Comparison of ENCODE assay signal across 19 mouse cellular contexts in genomic region chr11:96327122-96327521, GRCm38 (mm10). TPM values are rescaled to one million over a fixed set of nuclear protein-coding genes. Genes with fewer than 3 reads are reported as not detected.
DNase-seq lines count a peak whose midpoint lies in the region; ATAC-seq and TF ChIP-seq lines count a peak whose summit lies in the region.
"Had no signal": no experiment of that assay in that cellular context is flagged by ENCODE, and none has a peak within 500 bp of the region (broad histone marks: within the 10 kb centered on the region; RNA-seq: fewer than 3 reads in every experiment).

No protein-coding gene starts in this region.

- H3K27ac ChIP-seq in kidney, embryonic 16.5 days (ENCODE audit: low read length) = peak overlapping the region; percentile 99
- H3K27ac ChIP-seq in embryonic fibroblast, embryonic 13.5 days (ENCODE audit: insufficient read depth, low read length) = peak overlapping the region; percentile 47
- H3K27ac ChIP-seq in hindbrain, embryonic 16.5 days (ENCODE audit: low read depth, low read length) = peak overlapping the region; percentile 74
- peak overlapping the region; percentile 99 for H3K27ac ChIP-seq in neural tube, embryonic 15.5 days (replicated peaks)
- H3K27ac ChIP-seq: embryonic facial prominence, embryonic 12.5 days; forebrain, embryonic 10.5 days; limb, embryonic 12.5 days had no signal

- no peak for DNase-seq in kidney, postnatal 10 days
- DNase-seq in spleen, adult 12 weeks (ENCODE audit: low spot score) = no peak
- no peak for DNase-seq in layer of hippocampus, postnatal 25 days (ENCODE audit: extremely low spot score in 1 of 2, low spot score in 1 of 2)
- DNase-seq: adrenal gland, postnatal 25 days; cerebellum, postnatal 25 days; gastrocnemius, postnatal 25 days; layer of hippocampus, adult 9-11 months; liver, postnatal 0 days had no signal

- no peak for TF ChIP-seq CTCF in embryonic fibroblast, embryonic 13.5 days (IDR thresholded peaks at IDR 0.05; ENCODE audit: borderline replicate concordance, insufficient read depth, low read length)

- H3K9ac ChIP-seq in kidney, embryonic 16.5 days (replicated peaks; ENCODE audit: low read length) = peak overlapping the region; percentile 90
- H3K9ac ChIP-seq in hindbrain, embryonic 16.5 days (ENCODE audit: low read depth, low read length) = peak overlapping the region; percentile 60
- H3K9ac ChIP-seq in neural tube, embryonic 15.5 days (replicated peaks) = peak overlapping the region; percentile 78
- H3K9ac ChIP-seq: embryonic facial prominence, embryonic 12.5 days; limb, embryonic 12.5 days; liver, postnatal 0 days had no signal

- ATAC-seq in kidney, embryonic 16.5 days (ENCODE audit: low FRiP score, low TSS enrichment) = no peak
- ATAC-seq in hindbrain, embryonic 16.5 days = no peak
- ATAC-seq in neural tube, embryonic 15.5 days (ENCODE audit: low FRiP score) = no peak
- ATAC-seq: liver, postnatal 0 days had no signal

- no peaks in the 10 kb centered on the region; the same call in 1 of the 2 replicates for H3K36me3 ChIP-seq in kidney, embryonic 16.5 days (ENCODE audit: insufficient read depth, low read length)
- no peaks in the 10 kb centered on the region for H3K36me3 ChIP-seq in hindbrain, embryonic 16.5 days (ENCODE audit: control insufficient read depth, insufficient read depth, low read length)
- H3K36me3 ChIP-seq in neural tube, embryonic 15.5 days = no peaks in the 10 kb centered on the region
- H3K36me3 ChIP-seq: embryonic facial prominence, embryonic 12.5 days; forebrain, embryonic 10.5 days; G1E; heart, embryonic 10.5 days; limb, embryonic 12.5 days had no signal

- H3K4me2 ChIP-seq in kidney, embryonic 16.5 days (replicated peaks; ENCODE audit: low read depth, low read length) = peak overlapping the region; percentile 90
- H3K4me2 ChIP-seq in hindbrain, embryonic 16.5 days (ENCODE audit: low read length) = peak overlapping the region; percentile 62
- H3K4me2 ChIP-seq in neural tube, embryonic 15.5 days = peak overlapping the region; percentile 87
- H3K4me2 ChIP-seq: embryonic facial prominence, embryonic 12.5 days had no signal

- no peak for TF ChIP-seq POLR2A in embryonic fibroblast, embryonic 13.5 days (IDR thresholded peaks at IDR 0.05; ENCODE audit: low read depth, low read length)

- H3K4me1 ChIP-seq in kidney, embryonic 16.5 days (ENCODE audit: insufficient read depth, low read length) = peaks cover 99% of the 10 kb centered on the region
- H3K4me1 ChIP-seq in embryonic fibroblast, embryonic 13.5 days (ENCODE audit: control insufficient read depth, insufficient read depth, low read length) = no peaks in the 10 kb centered on the region
- no peaks in the 10 kb centered on the region for H3K4me1 ChIP-seq in hindbrain, embryonic 16.5 days (ENCODE audit: control insufficient read depth, insufficient read depth, low read depth, low read length)
- peaks cover 93% of the 10 kb centered on the region for H3K4me1 ChIP-seq in neural tube, embryonic 15.5 days
- H3K4me1 ChIP-seq: embryonic facial prominence, embryonic 12.5 days; forebrain, embryonic 10.5 days had no signal

- WGBS in kidney, embryonic 16.5 days = 32% methylated on average over 7 of the region's 7 CpGs
- WGBS in hindbrain, embryonic 16.5 days = under 1% methylated on average over 7 of the region's 7 CpGs
- 10% methylated on average over 7 of the region's 7 CpGs for WGBS in neural tube, embryonic 15.5 days

- no peaks in the 10 kb centered on the region for H3K27me3 ChIP-seq in kidney, embryonic 16.5 days (ENCODE audit: insufficient read depth, low read length)
- H3K27me3 ChIP-seq in hindbrain, embryonic 16.5 days (replicated peaks; ENCODE audit: control insufficient read depth, insufficient read depth, low read length) = peaks cover 22% of the 10 kb centered on the region
- no peaks in the 10 kb centered on the region for H3K27me3 ChIP-seq in neural tube, embryonic 15.5 days (replicated peaks)

- H3K4me3 ChIP-seq in kidney, embryonic 16.5 days (ENCODE audit: low read length) = peak overlapping the region; percentile 71
- no peak overlapping the region; the same call in 1 of the 2 replicates for H3K4me3 ChIP-seq in embryonic fibroblast, embryonic 13.5 days (ENCODE audit: insufficient read depth, low read length)
- peak overlapping the region; percentile 38 for H3K4me3 ChIP-seq in hindbrain, embryonic 16.5 days (ENCODE audit: low read length)
- H3K4me3 ChIP-seq in neural tube, embryonic 15.5 days (replicated peaks) = peak overlapping the region; percentile 60
- H3K4me3 ChIP-seq: embryonic facial prominence, embryonic 12.5 days; forebrain, embryonic 10.5 days; limb, embryonic 12.5 days had no signal

- H3K9me3 ChIP-seq in kidney, embryonic 16.5 days (ENCODE audit: low read length) = no peaks in the 10 kb centered on the region
- no peaks in the 10 kb centered on the region for H3K9me3 ChIP-seq in hindbrain, embryonic 16.5 days (ENCODE audit: control insufficient read depth, low read length)
- H3K9me3 ChIP-seq in neural tube, embryonic 15.5 days (replicated peaks) = no peaks in the 10 kb centered on the region
- H3K9me3 ChIP-seq: embryonic facial prominence, embryonic 12.5 days; forebrain, embryonic 10.5 days; G1E; heart, embryonic 10.5 days; limb, embryonic 12.5 days had no signal

RNA-seq across cellular contexts. Expression of gene Hoxb3, which starts 4.0 kb away (rescaled TPM):
- polyA plus RNA-seq in kidney, embryonic 16.5 days (2015; fragmentation: Nextera tagmentation; extraction: Ambion mirVana) = 3.7 and 4.3 TPM in 2 replicates
- 19.1 and 21.9 TPM in 2 replicates for polyA plus RNA-seq in embryonic fibroblast, embryonic 13.5 days (2011; ENCODE audit: insufficient read length, low read depth, missing spikeins)
- 4.8 and 5.6 TPM in 2 replicates for polyA plus RNA-seq in hindbrain, embryonic 16.5 days (2015; fragmentation: Nextera tagmentation; extraction: Ambion mirVana)
- 8.0 and 12.6 TPM in 2 replicates for polyA plus RNA-seq in neural tube, embryonic 15.5 days (2015; fragmentation: Nextera tagmentation; extraction: Ambion mirVana)
- not detected for total RNA-seq in layer of hippocampus, postnatal 25 days (2021)
- polyA plus RNA-seq: C2C12; forebrain, embryonic 10.5 days; frontal cortex, adult 2 months had no signal

RNA-seq across cellular contexts. Expression of gene Hoxb4, which starts 9.1 kb away (rescaled TPM):
- 4.1 and 6.2 TPM in 2 replicates for polyA plus RNA-seq in kidney, embryonic 16.5 days (2015; fragmentation: Nextera tagmentation; extraction: Ambion mirVana)
- polyA plus RNA-seq in embryonic fibroblast, embryonic 13.5 days (2011; ENCODE audit: insufficient read length, low read depth, missing spikeins) = 8.3 and 10.4 TPM in 2 replicates
- 2.5 and 3.3 TPM in 2 replicates for polyA plus RNA-seq in hindbrain, embryonic 16.5 days (2015; fragmentation: Nextera tagmentation; extraction: Ambion mirVana)
- polyA plus RNA-seq in neural tube, embryonic 15.5 days (2015; fragmentation: Nextera tagmentation; extraction: Ambion mirVana) = 3.7 and 5.0 TPM in 2 replicates
- total RNA-seq in layer of hippocampus, postnatal 25 days (2021) = not detected
- total RNA-seq: G1E had no signal
- polyA plus RNA-seq: forebrain, embryonic 10.5 days; frontal cortex, adult 2 months had no signal

RNA-seq across cellular contexts. Expression of gene Hoxb2, which starts 23.2 kb away (rescaled TPM):
- 34.4 and 36.1 TPM in 2 replicates for polyA plus RNA-seq in kidney, embryonic 16.5 days (2015; fragmentation: Nextera tagmentation; extraction: Ambion mirVana)
- 6.6 and 11.0 TPM in 2 replicates for polyA plus RNA-seq in embryonic fibroblast, embryonic 13.5 days (2011; ENCODE audit: insufficient read length, low read depth, missing spikeins)
- 20.0 and 20.8 TPM in 2 replicates for polyA plus RNA-seq in hindbrain, embryonic 16.5 days (2015; fragmentation: Nextera tagmentation; extraction: Ambion mirVana)
- polyA plus RNA-seq in neural tube, embryonic 15.5 days (2015; fragmentation: Nextera tagmentation; extraction: Ambion mirVana) = 33.7 and 42.3 TPM in 2 replicates
- total RNA-seq in layer of hippocampus, postnatal 25 days (2021) = not detected
- polyA plus RNA-seq: C2C12; forebrain, embryonic 10.5 days; frontal cortex, adult 2 months; G1E had no signal

RNA-seq across cellular contexts. Expression of gene Hoxb5, which starts 24.0 kb away (rescaled TPM):
- polyA plus RNA-seq in kidney, embryonic 16.5 days (2015; fragmentation: Nextera tagmentation; extraction: Ambion mirVana) = 19.2 and 24.3 TPM in 2 replicates
- polyA plus RNA-seq in embryonic fibroblast, embryonic 13.5 days (2011; ENCODE audit: insufficient read length, low read depth, missing spikeins) = 4.1 and 5.9 TPM in 2 replicates
- 120 and 133 TPM in 2 replicates for polyA plus RNA-seq in hindbrain, embryonic 16.5 days (2015; fragmentation: Nextera tagmentation; extraction: Ambion mirVana)
- 39.5 and 106 TPM in 2 replicates for polyA plus RNA-seq in neural tube, embryonic 15.5 days (2015; fragmentation: Nextera tagmentation; extraction: Ambion mirVana)
- not detected for total RNA-seq in layer of hippocampus, postnatal 25 days (2021)
- polyA plus RNA-seq: C2C12; forebrain, embryonic 10.5 days; frontal cortex, adult 2 months had no signal

RNA-seq across cellular contexts. Expression of gene Hoxb6, which starts 34.8 kb away (rescaled TPM):
- polyA plus RNA-seq in kidney, embryonic 16.5 days (2015; fragmentation: Nextera tagmentation; extraction: Ambion mirVana) = 50.3 and 55.7 TPM in 2 replicates
- 9.6 and 14.1 TPM in 2 replicates for polyA plus RNA-seq in embryonic fibroblast, embryonic 13.5 days (2011; ENCODE audit: insufficient read length, low read depth, missing spikeins)
- 49.9 and 53.3 TPM in 2 replicates for polyA plus RNA-seq in hindbrain, embryonic 16.5 days (2015; fragmentation: Nextera tagmentation; extraction: Ambion mirVana)
- 109 and 135 TPM in 2 replicates for polyA plus RNA-seq in neural tube, embryonic 15.5 days (2015; fragmentation: Nextera tagmentation; extraction: Ambion mirVana)
- total RNA-seq in layer of hippocampus, postnatal 25 days (2021) = not detected
- total RNA-seq: G1E had no signal
- polyA plus RNA-seq: embryonic facial prominence, embryonic 12.5 days; forebrain, embryonic 10.5 days; frontal cortex, adult 2 months; liver, postnatal 0 days had no signal

Comparison
In these comparisons a context has a peak if more than half of its experiments do, and no peak if none do; other contexts are left out.
1. H3K27ac ChIP-seq: peak in every context shown above with its lines; median percentile 99 in kidney, embryonic 16.5 days; 99 in neural tube, embryonic 15.5 days; 74 in hindbrain, embryonic 16.5 days; 47 in embryonic fibroblast, embryonic 13.5 days.